Mouse (Mus musculus) midbrain, embryonic 10.5 days (tissue): Measurements from ENCODE around the gene Tapt1. TPM values are rescaled to one million over a fixed set of nuclear protein-coding genes. Genes with fewer than 3 reads are reported as not detected.

Experiments used
- DNase-seq: peaks from one replicate; pipeline ENCODE4 v3.0.0-alpha.2; 2017; ENCODE audit warnings: low spot score
- H3K27ac ChIP-seq: fragments of 300-500 bp; sonication (generic); replicated peaks from 2 replicates; pipeline ENCODE4 v1.5.1; 2016; ENCODE audit warnings: mild to moderate bottlenecking
- H3K27me3 ChIP-seq: fragments of 300-500 bp; sonication (generic); 2 replicates; pipeline ENCODE4 v1.6.1; 2016; ENCODE audit warnings: low read depth, mild to moderate bottlenecking; ENCODE audit not compliant: poor library complexity, severe bottlenecking
- H3K36me3 ChIP-seq: fragments of 300-500 bp; sonication (generic); 2 replicates; pipeline ENCODE4 v1.6.1; 2016; ENCODE audit warnings: mild to moderate bottlenecking, moderate library complexity
- H3K4me1 ChIP-seq: fragments of 300-500 bp; sonication (generic); 2 replicates; pipeline ENCODE4 v1.6.1; 2016
- H3K4me3 ChIP-seq: fragments of 300-500 bp; sonication (generic); 2 replicates; pipeline ENCODE4 v1.5.1; 2016; ENCODE audit warnings: mild to moderate bottlenecking, moderate library complexity
- H3K9me3 ChIP-seq: fragments of 300-500 bp; sonication (generic); replicated peaks from 2 replicates; pipeline ENCODE4 v1.6.1; 2016; ENCODE audit warnings: mild to moderate bottlenecking
- WGBS: fragments of 180-500 bp; shearing (Covaris S2); methylation state at CpG from one replicate; pipeline ENCODE4 v1.1.7; 2016; 5-methylcytosine and 5-hydroxymethylcytosine counted together
- polyA plus RNA-seq: library from polyadenylated mRNA; unstranded; fragments of >200 nt; fragmentation: Nextera tagmentation; extraction: Ambion mirVana; gene quantifications from 2 replicates; pipeline ENCODE4 v1.2.1, GENCODE M21; 2016

The Tapt1 gene
- polyA plus RNA-seq, 1 experiment from 2014 or later: 22.9 TPM

DNA sequence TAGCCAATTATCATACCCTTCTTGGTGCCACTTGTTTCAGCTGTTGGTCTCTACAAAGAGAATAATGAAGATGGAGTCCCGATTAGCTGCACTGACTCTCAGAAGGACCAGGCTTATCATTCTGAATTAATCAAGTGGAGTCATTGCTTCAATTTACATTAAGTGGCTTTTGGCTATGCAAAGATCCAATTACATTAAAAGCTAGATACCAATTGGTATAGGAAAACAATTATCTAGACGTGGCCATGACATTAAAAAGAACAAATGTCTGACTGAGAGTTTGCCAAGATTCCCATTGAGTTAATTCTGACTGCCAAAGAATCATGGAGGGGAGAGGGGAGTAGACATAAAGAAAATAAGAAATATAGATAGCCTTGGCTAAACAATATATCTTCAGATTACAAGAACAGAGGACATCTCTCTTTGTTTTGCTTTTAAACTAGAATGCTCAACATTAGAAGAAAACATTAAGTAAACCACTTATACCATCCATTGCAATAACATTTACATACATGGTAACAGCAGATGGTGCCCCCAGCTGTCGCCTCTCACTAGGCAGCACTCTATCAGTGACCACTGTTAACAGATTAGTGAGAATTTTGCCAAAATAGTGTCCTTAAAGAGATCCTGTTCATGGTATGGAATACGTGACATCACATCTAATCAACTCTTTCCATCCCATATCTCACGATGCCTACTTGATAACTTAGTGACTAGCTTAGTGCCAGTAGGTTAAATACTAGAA is 24.0 kb upstream of the Tapt1 start:
- Histone ChIP-seq H3K36me3 (no peaks in the 10 kb centered on the region), H3K27me3 (no peaks in the 10 kb centered on the region), H3K4me3 (no peak overlapping the region), H3K4me1 (peaks cover 6% of the 10 kb centered on the region; the same call in 1 of the 2 replicates), H3K9me3 (no peaks in the 10 kb centered on the region), H3K27ac (no peak overlapping the region)
- DNase-seq: no peak
- WGBS: 83% methylated on average over 5 of the region's 5 CpGs

GRCm38 (mm10) chr5:44249363-44249762 is 22.9 kb upstream of the Tapt1 start:
- WGBS: 82% methylated on average over 6 of the region's 6 CpGs
- DNase-seq: no peak
- H3K4me3 ChIP-seq: no peak overlapping the region
- H3K27ac ChIP-seq: no peak overlapping the region
- H3K9me3 ChIP-seq: no peaks in the 10 kb centered on the region
- H3K36me3 ChIP-seq: no peaks in the 10 kb centered on the region
- H3K4me1 ChIP-seq: peaks cover 6% of the 10 kb centered on the region; the same call in 1 of the 2 replicates
- H3K27me3 ChIP-seq: no peaks in the 10 kb centered on the region

DNA sequence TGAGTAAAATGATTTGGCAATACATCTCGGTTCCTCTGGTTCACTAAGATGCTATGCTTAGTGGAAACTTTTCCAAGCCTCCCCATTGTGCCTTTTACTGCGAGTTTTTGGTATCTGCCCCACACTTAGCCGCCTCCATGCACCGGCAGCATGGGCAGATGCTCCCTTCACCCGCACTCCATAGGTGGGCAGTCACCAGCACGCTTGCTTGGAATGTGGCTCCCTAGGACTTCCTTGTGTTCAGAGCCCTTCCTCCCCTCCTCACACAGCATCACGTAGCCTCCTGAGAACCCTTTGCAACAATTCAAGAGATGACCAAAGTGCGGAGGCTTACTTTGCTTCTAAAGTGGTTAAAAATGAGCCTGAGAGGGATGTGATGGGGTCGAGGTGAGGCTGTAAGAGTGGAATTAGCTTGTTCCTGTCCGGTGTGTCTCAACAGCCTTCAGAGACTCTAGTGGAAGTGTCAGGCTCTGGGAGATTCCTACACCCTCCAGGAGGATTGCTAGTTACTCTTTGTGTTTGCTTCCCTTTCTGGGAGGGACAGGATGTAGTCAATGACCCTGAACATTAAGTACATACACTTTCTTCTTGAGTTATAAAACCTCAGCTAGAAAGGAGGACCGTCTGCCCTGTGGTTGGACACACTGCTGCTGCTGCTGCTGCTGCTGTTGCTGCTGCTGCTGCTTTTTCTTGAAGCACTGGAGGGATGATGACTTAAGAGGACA is 20.2 kb upstream of the Tapt1 start:
- H3K9me3 ChIP-seq: no peaks in the 10 kb centered on the region
- no peaks in the 10 kb centered on the region for H3K36me3 ChIP-seq
- DNase-seq: no peak
- H3K27ac ChIP-seq: no peak overlapping the region
- peaks cover 6% of the 10 kb centered on the region; the same call in 1 of the 2 replicates for H3K4me1 ChIP-seq
- H3K4me3 ChIP-seq: no peak overlapping the region
- WGBS: 28% methylated on average over 11 of the region's 11 CpGs
- H3K27me3 ChIP-seq: no peaks in the 10 kb centered on the region

DNA sequence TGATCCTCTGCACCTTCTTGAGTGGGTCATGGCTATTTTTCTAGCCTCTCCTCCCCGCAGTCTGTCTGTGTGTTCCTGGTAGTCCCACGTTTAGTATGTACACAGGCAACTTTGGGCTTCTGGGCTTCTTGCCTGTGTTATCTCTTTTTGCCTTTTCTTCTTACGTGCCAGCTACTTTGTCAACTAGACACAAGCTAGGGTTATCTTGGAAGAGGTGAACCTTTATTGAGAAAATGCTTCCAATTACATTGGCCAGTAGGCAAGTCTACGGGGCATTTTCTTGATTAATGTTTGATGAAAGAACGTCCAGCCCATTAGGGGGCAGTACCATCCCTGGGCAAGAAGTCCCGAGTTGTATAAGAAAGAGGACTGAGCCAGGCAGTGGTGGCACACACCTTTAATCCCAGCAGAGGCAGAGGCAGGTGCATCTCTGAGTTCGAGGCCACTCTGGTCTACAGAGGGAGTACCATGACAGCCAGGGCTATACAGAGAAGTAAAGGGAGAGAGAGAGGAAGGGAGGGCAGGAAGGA is 18.5 kb upstream of the Tapt1 start:
- no peaks in the 10 kb centered on the region for H3K36me3 ChIP-seq
- no peaks in the 10 kb centered on the region for H3K27me3 ChIP-seq
- H3K4me3 ChIP-seq: no peak overlapping the region
- H3K9me3 ChIP-seq: no peaks in the 10 kb centered on the region
- no peak overlapping the region for H3K27ac ChIP-seq
- no peak for DNase-seq
- peaks cover 6% of the 10 kb centered on the region; the same call in 1 of the 2 replicates for H3K4me1 ChIP-seq
- 80% methylated on average over 7 of the region's 7 CpGs for WGBS

GRCm38 (mm10) chr5:44242828-44243227 is 16.4 kb upstream of the Tapt1 start:
- no peaks in the 10 kb centered on the region for H3K27me3 ChIP-seq
- no peak for DNase-seq
- H3K4me1 ChIP-seq: peaks cover 6% of the 10 kb centered on the region; the same call in 1 of the 2 replicates
- H3K9me3 ChIP-seq: no peaks in the 10 kb centered on the region
- H3K27ac ChIP-seq: no peak overlapping the region
- 89% methylated on average over 4 of the region's 4 CpGs for WGBS
- H3K4me3 ChIP-seq: no peak overlapping the region
- no peaks in the 10 kb centered on the region for H3K36me3 ChIP-seq

DNA sequence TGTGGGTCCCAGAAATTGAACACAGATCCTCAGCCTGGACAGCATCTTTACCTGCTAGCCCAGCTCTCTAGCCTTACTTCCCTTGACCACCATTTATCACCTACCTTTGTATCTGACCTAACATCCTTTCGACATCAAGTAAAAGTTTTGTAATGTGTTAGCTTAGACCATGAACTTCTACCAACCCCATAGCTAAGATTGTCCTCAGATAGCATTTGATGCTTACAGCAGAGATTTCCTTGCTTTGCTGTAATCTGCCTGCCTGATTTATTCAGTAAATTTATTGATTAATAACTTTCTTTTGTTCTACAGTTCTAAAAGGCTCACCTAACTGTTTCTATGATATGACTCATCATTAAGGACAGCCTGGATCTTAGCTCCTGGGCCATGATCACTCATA is 15.3 kb upstream of the Tapt1 start:
- no peak for DNase-seq
- no peaks in the 10 kb centered on the region for H3K36me3 ChIP-seq
- 97% methylated on average over 1 of the region's 1 CpGs for WGBS

GRCm38 (mm10) chr5:44239187-44240136 is 13.0 kb upstream of the Tapt1 start:
- WGBS: 79% methylated on average over 7 of the region's 7 CpGs
- DNase-seq: no peak
- H3K27me3 ChIP-seq: no peaks in the 10 kb centered on the region
- no peak overlapping the region for H3K4me3 ChIP-seq
- no peak overlapping the region for H3K27ac ChIP-seq
- H3K36me3 ChIP-seq: peaks cover 10% of the 10 kb centered on the region
- no peaks in the 10 kb centered on the region for H3K9me3 ChIP-seq
- no peaks in the 10 kb centered on the region for H3K4me1 ChIP-seq

More for the DNA sequence above, 15.3 kb upstream of the Tapt1 start:
- H3K27me3 ChIP-seq: no peaks in the 10 kb centered on the region
- no peaks in the 10 kb centered on the region for H3K9me3 ChIP-seq
- no peak overlapping the region for H3K4me3 ChIP-seq
- no peak overlapping the region for H3K27ac ChIP-seq
- H3K4me1 ChIP-seq: peaks cover 4% of the 10 kb centered on the region; the same call in 1 of the 2 replicates

GRCm38 (mm10) chr5:44238201-44238600 is 11.8 kb upstream of the Tapt1 start:
- Histone ChIP-seq H3K27me3 (no peaks in the 10 kb centered on the region), H3K4me1 (no peaks in the 10 kb centered on the region), H3K36me3 (peaks cover 10% of the 10 kb centered on the region), H3K27ac (no peak overlapping the region), H3K9me3 (no peaks in the 10 kb centered on the region), H3K4me3 (no peak overlapping the region)
- no peak for DNase-seq
- 86% methylated on average over 7 of the region's 7 CpGs for WGBS

DNA sequence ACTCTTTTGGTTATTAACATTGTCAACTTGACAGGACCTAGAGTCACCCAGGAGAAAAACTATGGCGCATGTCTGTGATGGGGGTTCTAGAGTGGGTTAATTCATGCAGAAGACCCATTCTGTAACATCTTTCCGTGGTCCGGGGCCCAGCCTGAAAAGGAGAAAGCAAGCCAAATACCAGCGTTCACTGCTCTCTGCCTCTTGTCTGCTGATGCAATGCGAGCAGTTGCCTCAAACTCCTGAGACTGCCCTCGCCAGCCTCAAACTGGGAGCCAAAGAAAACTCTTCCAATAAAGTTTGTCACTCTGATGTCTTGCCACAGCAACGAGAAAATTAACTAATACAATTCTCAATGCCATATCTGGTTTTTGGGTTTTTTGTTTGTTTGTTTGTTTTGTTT is 8.2 kb upstream of the Tapt1 start:
- no peaks in the 10 kb centered on the region for H3K9me3 ChIP-seq
- H3K27me3 ChIP-seq: no peaks in the 10 kb centered on the region
- no peak for DNase-seq
- no peak overlapping the region for H3K4me3 ChIP-seq
- no peak overlapping the region for H3K27ac ChIP-seq
- 93% methylated on average over 7 of the region's 7 CpGs for WGBS
- peaks cover 10% of the 10 kb centered on the region for H3K36me3 ChIP-seq
- H3K4me1 ChIP-seq: no peaks in the 10 kb centered on the region

- Histone ChIP-seq H3K27me3 (no peaks in the 10 kb centered on the region), H3K9me3 (no peaks in the 10 kb centered on the region), H3K4me1 (peaks cover 1% of the 10 kb centered on the region; the same call in 1 of the 2 replicates), H3K36me3 (peaks cover 10% of the 10 kb centered on the region), H3K27ac (no peak overlapping the region), H3K4me3 (no peak overlapping the region)
- WGBS: 91% methylated on average over 3 of the region's 3 CpGs
- no peak for DNase-seq
These were observed 7.5 kb upstream of the Tapt1 start for GRCm38 (mm10) chr5:44233933-44234332.

- no peak overlapping the region for H3K4me3 ChIP-seq
- 85% methylated on average over 4 of the region's 4 CpGs for WGBS
- peaks cover 40% of the 10 kb centered on the region for H3K4me1 ChIP-seq
- no peak overlapping the region for H3K27ac ChIP-seq
- no peaks in the 10 kb centered on the region for H3K27me3 ChIP-seq
- DNase-seq: no peak
- H3K36me3 ChIP-seq: no peaks in the 10 kb centered on the region
- no peaks in the 10 kb centered on the region for H3K9me3 ChIP-seq
These were observed 2.3 kb upstream of the Tapt1 start for GRCm38 (mm10) chr5:44228756-44229155.

DNA sequence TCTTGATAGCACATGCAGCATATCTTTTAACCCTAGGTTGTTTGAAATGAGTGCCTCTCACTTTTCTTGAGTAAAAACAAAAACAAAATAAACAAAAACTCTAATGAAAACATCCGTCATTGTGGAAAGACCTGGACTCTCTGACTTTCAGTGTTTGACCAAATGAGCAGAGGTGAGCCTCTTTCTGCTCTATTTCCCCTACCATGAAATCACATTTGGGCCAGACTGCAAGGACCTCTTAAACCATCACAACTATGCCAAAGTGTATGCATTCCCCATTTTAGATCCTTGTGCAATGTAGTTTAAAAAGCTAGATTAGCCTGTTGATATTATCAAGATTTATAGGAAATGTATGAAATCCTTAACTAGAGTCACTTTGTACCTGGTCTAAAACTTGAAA is 1.9 kb upstream of the Tapt1 start:
- peaks cover under 1% of the 10 kb centered on the region; the same call in 1 of the 2 replicates for H3K36me3 ChIP-seq
- H3K27ac ChIP-seq: no peak overlapping the region
- 62% methylated on average over 1 of the region's 1 CpGs for WGBS
- peaks cover 44% of the 10 kb centered on the region for H3K4me1 ChIP-seq
- no peaks in the 10 kb centered on the region for H3K27me3 ChIP-seq
- H3K9me3 ChIP-seq: no peaks in the 10 kb centered on the region
- DNase-seq: no peak
- H3K4me3 ChIP-seq: 0 out of 2 replicates have a peak overlapping the region, but pooled peaks have one; percentile 92
